Mouse (Mus musculus): ENCODE data around the gene Stn1. TPM values are rescaled to one million over a fixed set of nuclear protein-coding genes. Genes with fewer than 3 reads are reported as not detected.
A peak's percentile ranks its signal among the peaks of the same experiment; 100 is the strongest.

Gene Stn1
- polyA plus RNA-seq, 1 experiment = 23.9 TPM

GRCm38 (mm10) chr19:47508191-47508590 lies 29.1 kb downstream of the Stn1 start:
- DNase-seq (ENCODE audit: low read depth) = no peak
- TF ChIP-seq POLR2A (IDR thresholded peaks at IDR 0.05; ENCODE audit: borderline replicate concordance, extremely low read depth, insufficient read depth, insufficient read length, poor library complexity, severe bottlenecking) = no peak
- no peak for TF ChIP-seq CTCF (IDR thresholded peaks at IDR 0.05; ENCODE audit: borderline replicate concordance, extremely low read depth, insufficient read depth, insufficient read length)

GRCm38 (mm10) chr19:47507128-47508121 lies 29.9 kb downstream of the Stn1 start:
- TF ChIP-seq CTCF (IDR thresholded peaks at IDR 0.05; ENCODE audit: borderline replicate concordance, extremely low read depth, insufficient read depth, insufficient read length) = peak; percentile 73; the same call in 1 of the 2 replicates
- TF ChIP-seq POLR2A (IDR thresholded peaks at IDR 0.05; ENCODE audit: borderline replicate concordance, extremely low read depth, insufficient read depth, insufficient read length, poor library complexity, severe bottlenecking) = no peak
- peak; percentile 84 for DNase-seq (ENCODE audit: low read depth)

- TF ChIP-seq POLR2A (IDR thresholded peaks at IDR 0.05; ENCODE audit: borderline replicate concordance, extremely low read depth, insufficient read depth, insufficient read length, poor library complexity, severe bottlenecking) (no peak), CTCF (IDR thresholded peaks at IDR 0.05; ENCODE audit: borderline replicate concordance, extremely low read depth, insufficient read depth, insufficient read length) (peak; percentile 54; the same call in 1 of the 2 replicates)
- DNase-seq (ENCODE audit: low read depth) = peak; percentile 60
Observed at GRCm38 (mm10) chr19:47503625-47504024, 33.7 kb downstream of the Stn1 start.

GRCm38 (mm10) chr19:47502563-47502962 lies 34.7 kb downstream of the Stn1 start:
- DNase-seq (ENCODE audit: low read depth) = peak; percentile 58
- peak; percentile 33; the same call in 1 of the 2 replicates for TF ChIP-seq CTCF (IDR thresholded peaks at IDR 0.05; ENCODE audit: borderline replicate concordance, extremely low read depth, insufficient read depth, insufficient read length)
- TF ChIP-seq POLR2A (IDR thresholded peaks at IDR 0.05; ENCODE audit: borderline replicate concordance, extremely low read depth, insufficient read depth, insufficient read length, poor library complexity, severe bottlenecking) = no peak

GRCm38 (mm10) chr19:47500389-47501011 lies 36.8 kb downstream of the Stn1 start:
- TF ChIP-seq CTCF (IDR thresholded peaks at IDR 0.05; ENCODE audit: borderline replicate concordance, extremely low read depth, insufficient read depth, insufficient read length) = no peak
- TF ChIP-seq POLR2A (IDR thresholded peaks at IDR 0.05; ENCODE audit: borderline replicate concordance, extremely low read depth, insufficient read depth, insufficient read length, poor library complexity, severe bottlenecking) = no peak
- peak; percentile 33 for DNase-seq (ENCODE audit: low read depth)

- no peak for DNase-seq (ENCODE audit: low read depth)
- no peak for TF ChIP-seq CTCF (IDR thresholded peaks at IDR 0.05; ENCODE audit: borderline replicate concordance, extremely low read depth, insufficient read depth, insufficient read length)
- TF ChIP-seq POLR2A (IDR thresholded peaks at IDR 0.05; ENCODE audit: borderline replicate concordance, extremely low read depth, insufficient read depth, insufficient read length, poor library complexity, severe bottlenecking) = no peak
Observed at GRCm38 (mm10) chr19:47499841-47500240, 37.5 kb downstream of the Stn1 start.

- no peak for TF ChIP-seq POLR2A (IDR thresholded peaks at IDR 0.05; ENCODE audit: borderline replicate concordance, extremely low read depth, insufficient read depth, insufficient read length, poor library complexity, severe bottlenecking)
- no peak for TF ChIP-seq CTCF (IDR thresholded peaks at IDR 0.05; ENCODE audit: borderline replicate concordance, extremely low read depth, insufficient read depth, insufficient read length)
- no peak for DNase-seq (ENCODE audit: low read depth)
Observed at GRCm38 (mm10) chr19:47498942-47499341, 38.4 kb downstream of the Stn1 start.

GRCm38 (mm10) chr19:47497736-47498135 lies 39.6 kb downstream of the Stn1 start:
- no peak for DNase-seq (ENCODE audit: low read depth)
- no peak for TF ChIP-seq POLR2A (IDR thresholded peaks at IDR 0.05; ENCODE audit: borderline replicate concordance, extremely low read depth, insufficient read depth, insufficient read length, poor library complexity, severe bottlenecking)
- TF ChIP-seq CTCF (IDR thresholded peaks at IDR 0.05; ENCODE audit: borderline replicate concordance, extremely low read depth, insufficient read depth, insufficient read length) = no peak

GRCm38 (mm10) chr19:47497313-47497712 lies 40.0 kb downstream of the Stn1 start:
- peak; percentile 53 for DNase-seq (ENCODE audit: low read depth)
- TF ChIP-seq CTCF (IDR thresholded peaks at IDR 0.05; ENCODE audit: borderline replicate concordance, extremely low read depth, insufficient read depth, insufficient read length) (no peak), POLR2A (IDR thresholded peaks at IDR 0.05; ENCODE audit: borderline replicate concordance, extremely low read depth, insufficient read depth, insufficient read length, poor library complexity, severe bottlenecking) (no peak)

- DNase-seq (ENCODE audit: low read depth) = peak; percentile 83
- TF ChIP-seq CTCF (IDR thresholded peaks at IDR 0.05; ENCODE audit: borderline replicate concordance, extremely low read depth, insufficient read depth, insufficient read length) = no peak
- no peak for TF ChIP-seq POLR2A (IDR thresholded peaks at IDR 0.05; ENCODE audit: borderline replicate concordance, extremely low read depth, insufficient read depth, insufficient read length, poor library complexity, severe bottlenecking)
Observed at GRCm38 (mm10) chr19:47493017-47493997, 44.0 kb downstream of the Stn1 start.

Data from brain, embryonic 14.5 days (tissue).